Mouse (Mus musculus): ENCODE measurements around the gene Gm5168. TPM values are rescaled to one million over a fixed set of nuclear protein-coding genes. Genes with fewer than 3 reads are reported as not detected.
"Not testable (repeated sequence)": the region's sequence is repeated elsewhere in the genome, so short reads cannot be mapped to it uniquely, and the experiment has no call there.

Gm5168 gene
- total RNA-seq (2014; rRNA removed) (not detected in 2 replicates), polyA plus RNA-seq (2012; rRNA removed) (not detected in 2 replicates)

- WGBS, result no CpG with 5 or more reads among the region's 3 CpGs
- not testable (repeated sequence) for H3K27ac ChIP-seq (replicated peaks; ENCODE audit: insufficient read depth, low read depth, low read length)
These were observed at the start of gene Gm5168 for GRCm38 (mm10) chrX:26050941-26051340. Gm5168 (minus strand) TSS chrX:26051041.

More at GRCm38 (mm10) chrX:26050941-26051340, at the start of gene Gm5168:
- H3K79me2 ChIP-seq (ENCODE audit: control insufficient read depth, insufficient read depth, low read length); H3K9ac ChIP-seq (ENCODE audit: low read depth, low read length); H3K27me3 ChIP-seq (ENCODE audit: control insufficient read depth, insufficient read depth, low read length); DNase-seq (ENCODE audit: extremely low read depth, low read depth, low spot score); H3K4me1 ChIP-seq (ENCODE audit: control insufficient read depth, insufficient read depth, low read length); H3K36me3 ChIP-seq (ENCODE audit: control insufficient read depth, insufficient read depth, low read length); H3K4me3 ChIP-seq (ENCODE audit: insufficient read depth, low read depth, low read length): not testable (repeated sequence)

Other genes starting within 250 kb of the Gm5168 start
- gene Gm2012, start 180.3 kb upstream of the Gm5168 start, total RNA-seq (2014; rRNA removed), result not detected in 2 replicates
- not detected in 2 replicates for gene Gm2012, start 180.3 kb upstream of the Gm5168 start, polyA plus RNA-seq (2012; rRNA removed)